Mouse (Mus musculus): ENCODE measurements around the gene Eef1akmt2. TPM values are rescaled to one million over a fixed set of nuclear protein-coding genes. Genes with fewer than 3 reads are reported as not detected.

Gene Eef1akmt2
- polyA plus RNA-seq, 1 experiment from 2014 or later = 64.9 TPM

DNA sequence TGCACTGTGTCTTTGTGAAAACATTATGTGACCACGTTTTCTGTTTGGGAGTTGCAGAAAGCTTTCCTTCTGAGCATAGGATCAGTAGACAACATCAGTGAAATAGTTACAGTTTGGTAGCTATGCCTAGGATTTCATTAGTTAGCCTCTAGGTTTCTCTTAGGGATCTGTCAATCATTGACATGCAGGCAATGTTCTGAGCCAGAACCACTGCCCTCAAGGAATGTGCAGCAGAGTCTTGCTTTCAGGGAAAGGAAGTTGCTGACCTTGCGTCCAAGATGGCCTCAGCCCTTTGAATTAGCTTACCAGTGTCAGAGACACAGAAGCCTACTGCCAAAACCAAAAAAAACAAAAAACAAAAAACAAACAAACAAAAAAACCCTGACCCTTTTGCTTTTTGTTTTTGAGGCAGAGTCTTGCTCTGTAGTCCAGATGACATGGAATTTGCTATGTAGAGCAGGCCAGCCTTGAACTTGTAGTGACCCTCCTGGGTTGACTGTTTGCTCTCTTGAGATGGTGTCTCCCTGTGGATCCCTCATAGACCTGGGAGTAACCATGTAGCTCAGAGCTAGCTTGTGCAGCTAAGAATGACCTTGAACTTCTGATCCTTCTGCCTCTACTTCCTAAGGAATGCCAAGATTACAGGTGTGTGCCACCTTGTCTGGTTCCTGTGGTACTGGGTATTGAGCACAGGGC is 23.1 kb upstream of the Eef1akmt2 start:
- peak; percentile 75 for ATAC-seq (ENCODE audit: low FRiP score, low TSS enrichment)
- Histone ChIP-seq H3K27ac (ENCODE audit: low read length) (peak overlapping the region; percentile 79), H3K9ac (replicated peaks; ENCODE audit: low read length) (no peak overlapping the region), H3K4me3 (ENCODE audit: low read length) (no peak overlapping the region), H3K4me2 (replicated peaks; ENCODE audit: low read depth, low read length) (no peak overlapping the region), H3K4me1 (ENCODE audit: insufficient read depth, low read length) (peaks cover 5% of the 10 kb centered on the region; the same call in 1 of the 2 replicates), H3K36me3 (ENCODE audit: insufficient read depth, low read length) (peaks cover 65% of the 10 kb centered on the region), H3K9me3 (ENCODE audit: low read length) (no peaks in the 10 kb centered on the region), H3K27me3 (ENCODE audit: insufficient read depth, low read length) (no peaks in the 10 kb centered on the region)
- WGBS = 65% methylated on average over 2 of the region's 2 CpGs

DNA sequence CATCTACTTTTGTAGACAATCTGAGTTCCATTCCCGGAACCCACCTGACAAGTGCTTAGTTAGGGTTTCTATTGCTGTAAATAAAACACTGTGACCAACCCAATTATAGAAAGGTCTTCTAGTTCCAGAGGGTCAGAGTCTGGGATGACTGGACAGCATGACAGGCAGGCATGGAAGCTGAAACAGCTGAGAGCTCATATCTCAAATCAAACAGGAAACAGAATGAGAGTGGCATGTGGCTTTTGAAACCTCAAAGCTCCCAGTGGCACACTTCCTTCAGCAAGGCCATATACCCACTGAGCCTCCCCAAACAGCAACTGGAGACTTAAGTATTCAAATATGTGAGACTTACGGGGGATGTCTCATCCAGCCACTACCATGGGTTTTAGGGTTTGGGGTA is 20.6 kb upstream of the Eef1akmt2 start:
- no peak overlapping the region for H3K27ac ChIP-seq (ENCODE audit: low read length)
- ATAC-seq (ENCODE audit: low FRiP score, low TSS enrichment) = no peak
- H3K4me1 ChIP-seq (ENCODE audit: insufficient read depth, low read length) = peaks cover 5% of the 10 kb centered on the region; the same call in 1 of the 2 replicates
- H3K4me2 ChIP-seq (replicated peaks; ENCODE audit: low read depth, low read length) = no peak overlapping the region
- H3K27me3 ChIP-seq (ENCODE audit: insufficient read depth, low read length) = no peaks in the 10 kb centered on the region
- 89% methylated on average over 2 of the region's 2 CpGs for WGBS
- H3K9ac ChIP-seq (replicated peaks; ENCODE audit: low read length) = no peak overlapping the region
- H3K36me3 ChIP-seq (ENCODE audit: insufficient read depth, low read length) = peaks cover 62% of the 10 kb centered on the region
- H3K4me3 ChIP-seq (ENCODE audit: low read length) = no peak overlapping the region
- H3K9me3 ChIP-seq (ENCODE audit: low read length) = no peaks in the 10 kb centered on the region

DNA sequence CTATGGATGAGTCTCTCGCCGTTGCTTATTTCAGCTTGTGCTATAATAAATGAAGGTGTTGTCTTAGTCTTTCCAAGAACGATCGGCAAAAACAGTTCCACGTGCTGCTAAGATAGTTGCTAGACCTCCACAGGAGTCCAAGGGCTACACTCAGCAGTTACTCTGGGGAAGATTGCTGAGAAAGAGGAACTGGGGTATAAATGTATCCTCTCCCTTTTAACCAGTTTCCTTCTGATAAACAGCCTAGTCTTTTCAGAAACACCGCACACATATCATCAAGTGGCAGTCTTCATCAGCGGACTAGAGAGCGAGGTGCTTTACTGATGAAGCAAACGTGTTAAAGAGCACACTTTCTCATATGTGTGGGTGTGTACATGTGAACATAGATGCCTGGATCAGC is 13.8 kb upstream of the Eef1akmt2 start:
- Histone ChIP-seq H3K27ac (ENCODE audit: low read length) (no peak overlapping the region), H3K4me3 (ENCODE audit: low read length) (no peak overlapping the region), H3K36me3 (ENCODE audit: insufficient read depth, low read length) (peaks cover 37% of the 10 kb centered on the region), H3K4me2 (replicated peaks; ENCODE audit: low read depth, low read length) (no peak overlapping the region), H3K27me3 (ENCODE audit: insufficient read depth, low read length) (no peaks in the 10 kb centered on the region), H3K4me1 (ENCODE audit: insufficient read depth, low read length) (no peaks in the 10 kb centered on the region), H3K9me3 (ENCODE audit: low read length) (no peaks in the 10 kb centered on the region), H3K9ac (replicated peaks; ENCODE audit: low read length) (no peak overlapping the region)
- ATAC-seq (ENCODE audit: low FRiP score, low TSS enrichment) = no peak
- WGBS = 93% methylated on average over 9 of the region's 9 CpGs

DNA sequence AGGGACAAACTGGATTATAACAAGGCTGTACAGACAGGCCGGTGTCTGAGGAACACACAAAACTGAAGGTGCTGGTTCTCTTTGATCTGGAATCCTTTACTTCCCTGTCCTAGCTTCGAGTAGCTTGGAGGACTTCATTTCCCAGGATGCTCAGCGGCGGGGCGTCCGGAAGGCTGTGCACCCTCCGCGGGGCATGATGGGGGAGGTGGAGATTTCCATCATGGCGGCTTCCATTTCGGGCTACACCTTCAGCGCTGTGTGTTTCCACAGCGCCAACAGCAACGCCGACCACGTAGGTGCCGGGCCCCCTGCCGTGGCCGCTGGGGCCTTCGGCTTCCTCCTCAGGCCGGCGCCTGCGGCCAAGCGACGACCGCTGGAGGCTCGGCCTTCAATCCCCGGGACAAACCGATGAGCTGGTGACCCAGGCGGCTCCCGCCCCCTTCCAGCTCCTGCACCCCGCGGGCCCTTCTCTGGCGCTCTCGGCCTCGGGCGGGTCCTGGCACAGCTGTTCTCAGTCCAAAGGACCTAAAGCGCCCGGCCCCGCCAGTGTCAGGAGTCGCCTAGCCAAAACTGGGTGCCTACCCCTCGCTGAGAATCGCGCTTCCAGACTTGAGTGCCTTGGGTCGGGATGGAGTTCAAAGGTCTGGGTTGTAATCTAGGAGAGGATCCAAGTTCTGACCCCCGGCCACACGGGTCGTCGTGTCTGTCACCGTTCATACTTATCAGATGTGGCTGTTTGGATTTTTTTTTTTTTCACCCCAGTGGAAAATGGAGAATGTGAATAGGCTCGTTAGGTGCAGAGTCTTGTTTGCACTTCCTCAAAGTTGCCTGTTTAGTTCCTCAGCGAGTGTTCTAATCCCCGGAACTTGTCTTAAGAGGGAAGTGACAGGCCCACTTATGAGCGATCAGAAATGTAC is 6.8 kb upstream of the Eef1akmt2 start, which contains the start of gene Abraxas2:
TSS of gene Abraxas2 (plus strand) at position 184 of the 917 bp plus-strand sequence.
- ATAC-seq (ENCODE audit: low FRiP score, low TSS enrichment) = peak; percentile 94
- no peaks in the 10 kb centered on the region for H3K36me3 ChIP-seq (ENCODE audit: insufficient read depth, low read length)
- H3K27ac ChIP-seq (ENCODE audit: low read length) = peak within 1 kb of the TSS; percentile 82
- H3K4me3 ChIP-seq (ENCODE audit: low read length) = peak within 1 kb of the TSS; percentile 99
- under 1% methylated on average over 53 of the region's 53 CpGs for WGBS
- no peaks in the 10 kb centered on the region for H3K27me3 ChIP-seq (ENCODE audit: insufficient read depth, low read length)
- H3K4me2 ChIP-seq (replicated peaks; ENCODE audit: low read depth, low read length) = peak within 1 kb of the TSS; percentile 68
- H3K4me1 ChIP-seq (ENCODE audit: insufficient read depth, low read length) = peaks cover 11% of the 10 kb centered on the region
- H3K9ac ChIP-seq (replicated peaks; ENCODE audit: low read length) = peak within 1 kb of the TSS; percentile 97
- H3K9me3 ChIP-seq (ENCODE audit: low read length) = no peaks in the 10 kb centered on the region

DNA sequence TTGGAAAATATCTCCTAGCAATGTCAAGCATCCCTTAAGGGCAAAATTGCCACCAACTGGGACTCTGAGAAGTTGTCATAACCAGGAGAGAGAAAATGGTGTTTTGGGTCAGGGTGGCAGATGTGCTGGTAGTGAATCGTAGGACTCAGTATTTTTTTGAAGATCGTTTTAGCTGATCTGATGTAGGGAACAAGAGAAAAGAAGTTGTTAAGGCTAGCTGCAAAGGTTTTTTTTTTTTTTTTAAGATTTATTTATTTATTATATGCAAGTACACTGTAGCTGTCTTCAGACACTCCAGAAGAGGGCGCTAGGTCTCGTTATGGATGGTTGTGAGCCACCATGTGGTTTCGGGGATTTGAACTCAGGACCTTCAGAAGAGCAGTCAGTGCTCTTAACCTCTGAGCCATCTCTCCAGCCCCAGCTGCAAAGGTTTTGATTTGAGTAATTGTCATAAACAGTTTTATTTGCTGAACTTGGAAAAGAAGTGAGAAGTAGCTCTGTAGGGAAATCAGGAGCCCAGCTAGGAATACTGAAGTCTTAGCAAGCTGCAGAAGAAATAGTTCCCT is 5.7 kb upstream of the Eef1akmt2 start:
- Histone ChIP-seq H3K4me3 (ENCODE audit: low read length) (no peak overlapping the region), H3K4me1 (ENCODE audit: insufficient read depth, low read length) (peaks cover 11% of the 10 kb centered on the region), H3K27me3 (ENCODE audit: insufficient read depth, low read length) (no peaks in the 10 kb centered on the region), H3K9ac (replicated peaks; ENCODE audit: low read length) (no peak overlapping the region), H3K27ac (ENCODE audit: low read length) (no peak overlapping the region), H3K9me3 (ENCODE audit: low read length) (no peaks in the 10 kb centered on the region), H3K4me2 (replicated peaks; ENCODE audit: low read depth, low read length) (no peak overlapping the region), H3K36me3 (ENCODE audit: insufficient read depth, low read length) (no peaks in the 10 kb centered on the region)
- no peak for ATAC-seq (ENCODE audit: low FRiP score, low TSS enrichment)
- WGBS = 69% methylated on average over 5 of the region's 5 CpGs

DNA sequence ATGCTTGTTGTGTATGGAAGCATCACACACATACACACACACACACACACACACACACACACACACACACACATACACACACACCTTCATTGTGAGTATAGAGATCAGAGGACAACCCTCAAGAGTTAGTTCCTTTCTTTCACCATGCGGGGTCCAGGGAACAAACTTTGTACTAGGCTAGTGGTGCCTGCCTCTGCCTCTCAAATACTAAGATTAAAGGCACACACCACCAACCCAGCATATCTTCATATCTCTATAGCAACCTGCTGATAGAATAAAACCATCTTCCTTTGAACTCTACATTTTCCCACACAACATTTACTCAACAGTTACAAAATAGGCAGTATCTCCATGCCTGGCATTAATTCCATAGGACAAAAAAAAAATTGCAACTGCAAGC is 3.6 kb upstream of the Eef1akmt2 start:
- WGBS = 86% methylated on average over 1 of the region's 1 CpGs
- Histone ChIP-seq H3K27ac (ENCODE audit: low read length) (no peak overlapping the region), H3K4me1 (ENCODE audit: insufficient read depth, low read length) (peaks cover 19% of the 10 kb centered on the region), H3K9ac (replicated peaks; ENCODE audit: low read length) (no peak overlapping the region), H3K4me2 (replicated peaks; ENCODE audit: low read depth, low read length) (no peak overlapping the region), H3K4me3 (ENCODE audit: low read length) (no peak overlapping the region), H3K27me3 (ENCODE audit: insufficient read depth, low read length) (no peaks in the 10 kb centered on the region), H3K36me3 (ENCODE audit: insufficient read depth, low read length) (no peaks in the 10 kb centered on the region), H3K9me3 (ENCODE audit: low read length) (no peaks in the 10 kb centered on the region)
- no peak for ATAC-seq (ENCODE audit: low FRiP score, low TSS enrichment)

DNA sequence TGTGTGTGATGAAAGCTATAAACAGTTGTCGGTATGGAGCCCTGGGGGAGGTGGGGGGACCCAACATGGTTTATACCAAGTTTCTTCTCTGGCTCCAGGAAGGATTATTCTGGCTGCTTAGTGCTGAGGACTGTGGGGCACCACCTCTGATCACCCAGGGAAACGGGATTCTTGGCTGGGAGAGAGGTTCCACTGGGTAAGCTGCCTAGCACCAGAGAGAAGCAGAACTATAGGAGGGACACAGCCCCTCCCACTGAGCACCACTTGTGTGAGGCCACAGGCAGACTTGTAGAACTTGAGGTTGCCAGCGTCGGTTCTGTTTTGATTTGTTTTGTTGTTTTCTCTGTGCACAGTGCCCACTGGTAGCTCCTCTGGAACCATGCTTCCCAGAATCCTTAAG is 1.5 kb upstream of the Eef1akmt2 start:
- no peaks in the 10 kb centered on the region for H3K9me3 ChIP-seq (ENCODE audit: low read length)
- no peak for ATAC-seq (ENCODE audit: low FRiP score, low TSS enrichment)
- no peak overlapping the region for H3K4me3 ChIP-seq (ENCODE audit: low read length)
- H3K36me3 ChIP-seq (ENCODE audit: insufficient read depth, low read length) = peaks cover 7% of the 10 kb centered on the region; the same call in 1 of the 2 replicates
- no peak overlapping the region for H3K27ac ChIP-seq (ENCODE audit: low read length)
- H3K9ac ChIP-seq (replicated peaks; ENCODE audit: low read length) = no peak overlapping the region
- WGBS = 80% methylated on average over 4 of the region's 4 CpGs
- H3K4me1 ChIP-seq (ENCODE audit: insufficient read depth, low read length) = peaks cover 11% of the 10 kb centered on the region
- H3K4me2 ChIP-seq (replicated peaks; ENCODE audit: low read depth, low read length) = no peak overlapping the region
- no peaks in the 10 kb centered on the region for H3K27me3 ChIP-seq (ENCODE audit: insufficient read depth, low read length)

DNA sequence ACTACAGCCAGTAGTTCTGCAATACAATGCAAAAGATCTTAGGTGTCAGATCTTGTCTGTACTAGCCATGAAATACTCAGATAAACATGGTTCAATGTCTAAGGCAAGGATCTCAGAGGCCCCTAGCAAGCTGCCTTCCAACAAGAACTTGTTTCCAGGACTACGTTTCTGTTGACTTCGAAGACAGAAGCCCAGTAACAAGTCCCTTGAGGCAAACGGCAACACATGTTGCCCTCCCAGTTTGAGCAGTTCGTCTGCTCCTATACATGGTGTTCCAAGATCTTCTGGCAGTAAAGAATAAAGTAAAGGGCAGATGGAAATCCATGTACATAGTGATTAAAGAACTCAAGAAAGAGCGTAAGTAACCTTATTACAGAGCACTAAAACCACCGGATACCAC is 888 bp upstream of the Eef1akmt2 start:
- Histone ChIP-seq H3K27me3 (ENCODE audit: insufficient read depth, low read length) (no peaks in the 10 kb centered on the region), H3K4me2 (replicated peaks; ENCODE audit: low read depth, low read length) (no peak overlapping the region), H3K36me3 (ENCODE audit: insufficient read depth, low read length) (peaks cover 12% of the 10 kb centered on the region; the same call in 1 of the 2 replicates), H3K9me3 (ENCODE audit: low read length) (no peaks in the 10 kb centered on the region), H3K9ac (replicated peaks; ENCODE audit: low read length) (no peak overlapping the region), H3K27ac (ENCODE audit: low read length) (no peak overlapping the region), H3K4me1 (ENCODE audit: insufficient read depth, low read length) (peaks cover 11% of the 10 kb centered on the region), H3K4me3 (ENCODE audit: low read length) (no peak overlapping the region)
- WGBS = 78% methylated on average over 6 of the region's 6 CpGs
- no peak for ATAC-seq (ENCODE audit: low FRiP score, low TSS enrichment)

DNA sequence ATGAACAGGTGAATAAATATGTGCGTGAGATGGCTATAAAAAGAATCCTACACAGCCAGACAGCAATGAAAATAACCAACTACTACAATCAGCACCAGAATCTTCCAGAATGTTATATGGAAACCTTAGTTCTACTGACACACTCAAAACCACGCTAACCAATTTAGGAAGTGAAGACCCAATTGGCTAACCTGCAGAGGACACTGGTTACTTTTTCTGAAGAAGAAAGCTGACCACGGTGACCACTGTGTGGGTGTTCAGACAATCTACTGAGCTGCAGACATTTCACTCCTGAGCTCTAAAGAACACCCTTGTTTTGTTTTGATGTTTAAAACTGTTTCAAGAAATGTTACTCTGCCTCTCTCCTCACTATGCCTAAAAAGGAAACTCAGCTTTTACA is 9.3 kb downstream of the Eef1akmt2 start:
- WGBS = 93% methylated on average over 3 of the region's 3 CpGs
- H3K9me3 ChIP-seq (ENCODE audit: low read length) = no peaks in the 10 kb centered on the region
- H3K4me3 ChIP-seq (ENCODE audit: low read length) = no peak overlapping the region
- no peak for ATAC-seq (ENCODE audit: low FRiP score, low TSS enrichment)
- H3K27ac ChIP-seq (ENCODE audit: low read length) = no peak overlapping the region
- H3K4me2 ChIP-seq (replicated peaks; ENCODE audit: low read depth, low read length) = no peak overlapping the region
- H3K9ac ChIP-seq (replicated peaks; ENCODE audit: low read length) = no peak overlapping the region
- H3K36me3 ChIP-seq (ENCODE audit: insufficient read depth, low read length) = peaks cover 10% of the 10 kb centered on the region
- H3K27me3 ChIP-seq (ENCODE audit: insufficient read depth, low read length) = no peaks in the 10 kb centered on the region
- H3K4me1 ChIP-seq (ENCODE audit: insufficient read depth, low read length) = no peaks in the 10 kb centered on the region
